Mouse (Mus musculus) retina, postnatal 1 day (tissue): ENCODE measurements around the gene Rplp0.
A peak's percentile ranks its signal among the peaks of the same experiment; 100 is the strongest.
"Not testable (repeated sequence)": the region's sequence is repeated elsewhere in the genome, so short reads cannot be mapped to it uniquely, and the experiment has no call there.

Experiments used
- DNase-seq: peaks from one replicate; pipeline ENCODE4 v3.0.0-alpha.2; 2012

Rplp0 gene

GRCm38 (mm10) chr5:115553801-115554420 is 5.4 kb upstream of the Rplp0 start:
- no peak for DNase-seq

GRCm38 (mm10) chr5:115554536-115555291 is 4.6 kb upstream of the Rplp0 start:
- no peak for DNase-seq

GRCm38 (mm10) chr5:115556217-115556616 is 3.0 kb upstream of the Rplp0 start:
- DNase-seq = peak; percentile 89

GRCm38 (mm10) chr5:115558182-115558794 is 979 bp upstream of the Rplp0 start:
- DNase-seq = no peak

- DNase-seq = no peak
These were observed 1.2 kb downstream of the Rplp0 start for GRCm38 (mm10) chr5:115560336-115560905.

GRCm38 (mm10) chr5:115563771-115564585 is 4.7 kb downstream of the Rplp0 start:
- no peak for DNase-seq

- DNase-seq = peak; percentile 89
These were observed 5.6 kb downstream of the Rplp0 start, which contains the start of gene Gcn1l1 for GRCm38 (mm10) chr5:115564737-115565393. Gcn1l1 (plus strand) TSS chr5:115565254.

GRCm38 (mm10) chr5:115565403-115565802 is 6.1 kb downstream of the Rplp0 start:
- peak; percentile 15 for DNase-seq

- DNase-seq = no peak
These were observed 9.4 kb downstream of the Rplp0 start for GRCm38 (mm10) chr5:115568681-115569080.

- DNase-seq = no peak
These were observed 10.0 kb downstream of the Rplp0 start for GRCm38 (mm10) chr5:115569308-115569707.

GRCm38 (mm10) chr5:115569721-115570120 is 10.5 kb downstream of the Rplp0 start:
- DNase-seq = no peak

- DNase-seq = no peak
These were observed 11.8 kb downstream of the Rplp0 start for GRCm38 (mm10) chr5:115571086-115571485.

GRCm38 (mm10) chr5:115572679-115573535 is 13.6 kb downstream of the Rplp0 start:
- DNase-seq = peak; percentile 27

- no peak for DNase-seq
These were observed 15.7 kb downstream of the Rplp0 start for GRCm38 (mm10) chr5:115574992-115575391.

- not testable (repeated sequence) for DNase-seq
These were observed 18.4 kb downstream of the Rplp0 start for GRCm38 (mm10) chr5:115577686-115578085.

GRCm38 (mm10) chr5:115578922-115579321 is 19.7 kb downstream of the Rplp0 start:
- DNase-seq = no peak

GRCm38 (mm10) chr5:115579363-115579762 is 20.1 kb downstream of the Rplp0 start:
- no peak for DNase-seq

GRCm38 (mm10) chr5:115580229-115581001 is 21.1 kb downstream of the Rplp0 start:
- no peak for DNase-seq

- no peak for DNase-seq
These were observed 22.4 kb downstream of the Rplp0 start for GRCm38 (mm10) chr5:115581662-115582061.

GRCm38 (mm10) chr5:115585616-115586015 is 26.3 kb downstream of the Rplp0 start:
- DNase-seq = no peak
